Mouse (Mus musculus) brain, embryonic 14.5 days (tissue): Measurements from ENCODE around the gene Tubal3.

Source experiments
- CTCF ChIP-seq: fragments of 200-500 bp; IDR thresholded peaks from 2 replicates; pipeline ENCODE4 v1.5.1; 2012; ENCODE audit warnings: inconsistent platforms, mild to moderate bottlenecking, moderate library complexity, borderline replicate concordance; ENCODE audit not compliant: insufficient read depth, insufficient read length; ENCODE audit errors: extremely low read depth
- POLR2A ChIP-seq: fragments of 200-500 bp; IDR thresholded peaks from 2 replicates; pipeline ENCODE4 v1.6.1; 2012; ENCODE audit warnings: mild to moderate bottlenecking, inconsistent platforms, borderline replicate concordance; ENCODE audit not compliant: poor library complexity, insufficient read depth, insufficient read length, severe bottlenecking; ENCODE audit errors: extremely low read depth

DNA sequence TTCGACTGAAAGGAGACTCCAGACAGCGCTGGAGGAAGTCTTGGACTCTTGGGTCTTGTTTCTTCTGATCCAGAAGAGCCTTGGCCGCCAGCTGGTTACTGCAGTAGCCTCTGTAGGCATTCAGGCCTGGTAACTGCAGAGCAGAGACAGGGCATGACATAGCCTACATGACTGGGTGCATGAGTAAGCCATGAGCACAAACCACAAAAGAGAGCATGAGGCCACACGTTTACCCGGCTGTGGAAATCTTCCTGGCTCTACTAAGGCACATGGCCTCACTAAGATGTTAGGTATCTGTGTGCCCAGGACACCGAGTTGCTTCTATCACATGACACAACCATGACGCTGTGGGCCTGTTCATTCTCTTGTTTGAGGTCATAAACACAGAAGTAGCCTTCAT, 31.4 kb upstream of the Tubal3 start:
- TF ChIP-seq CTCF (no peak), POLR2A (no peak)
